Mouse (Mus musculus) heart, adult 2 months (tissue): ENCODE results near the gene Zfp704. TPM values are rescaled to one million over a fixed set of nuclear protein-coding genes. Genes with fewer than 3 reads are reported as not detected.

Experiments used
- DNase-seq, 2 experiments: peaks; one replicate each; pipeline ENCODE4 v3.0.0; 2021
- H3K27ac ChIP-seq: fragments of 200-600 bp; 2 replicates; pipeline ENCODE4 v1.8.1; 2022
- H3K27me3 ChIP-seq: fragments of 200-500 bp; 2 replicates; pipeline ENCODE4 v1.6.1; 2012; ENCODE audit warnings: mild to moderate bottlenecking, low read length, inconsistent platforms, mixed read lengths; ENCODE audit not compliant: control insufficient read depth, insufficient read depth
- H3K36me3 ChIP-seq: fragments of 200-500 bp; 2 replicates; pipeline ENCODE4 v1.6.1; 2012; ENCODE audit warnings: low read length, inconsistent platforms; ENCODE audit not compliant: control insufficient read depth, insufficient read depth
- H3K4me1 ChIP-seq: fragments of 200-500 bp; 2 replicates; pipeline ENCODE4 v1.6.1; 2011; ENCODE audit warnings: low read length; ENCODE audit not compliant: control insufficient read depth, insufficient read depth
- H3K4me3 ChIP-seq: fragments of 200-600 bp; 2 replicates; pipeline ENCODE4 v1.8.1; 2022
- H3K79me2 ChIP-seq: fragments of 200-500 bp; replicated peaks from 2 replicates; pipeline ENCODE4 v1.6.1; 2012; ENCODE audit warnings: mild to moderate bottlenecking, inconsistent platforms, low read length, moderate library complexity, mixed read lengths; ENCODE audit not compliant: control insufficient read depth, insufficient read depth
- H3K9ac ChIP-seq: fragments of 200-500 bp; 2 replicates; pipeline ENCODE4 v1.6.1; 2012; ENCODE audit warnings: low read depth, mild to moderate bottlenecking, control low read depth, inconsistent platforms, low read length, mixed read lengths
- CTCF ChIP-seq: fragments of 200-600 bp; IDR thresholded peaks from 2 replicates; pipeline ENCODE4 v1.8.1; 2022; ENCODE audit warnings: antibody characterized with exemption, mild to moderate bottlenecking, moderate library complexity
- EP300 ChIP-seq: fragments of 200-500 bp; IDR thresholded peaks from 2 replicates; pipeline ENCODE4 v1.6.1; 2011; ENCODE audit warnings: low read depth, low read length, control low read depth; ENCODE audit not compliant: insufficient read depth
- POLR2A ChIP-seq: fragments of 200-500 bp; IDR thresholded peaks from 2 replicates; pipeline ENCODE4 v1.6.1; 2011; ENCODE audit warnings: mild to moderate bottlenecking, low read depth, low read length, control low read depth; ENCODE audit not compliant: insufficient read depth
- WGBS: fragments of 180-500 bp; shearing (Covaris S2); methylation state at CpG from one replicate; pipeline ENCODE4 v1.1.7; 2018; 5-methylcytosine and 5-hydroxymethylcytosine counted together
- intact Hi-C: fragments of 180-260 bp; cut with DNase I; formaldehyde crosslinking; loops from one replicate; pipeline ENCODE4 v1.15.1; 2025
- polyA plus RNA-seq: library from polyadenylated mRNA; depleted of rRNA; stranded (reverse); fragments of >200 nt; gene quantifications from 2 replicates; pipeline ENCODE4 v1.2.3, GENCODE M21; 2012
- total RNA-seq, 2 experiments: library from RNA; stranded (reverse); gene quantifications; 2 replicates each; pipeline ENCODE4 v1.2.3; 2021

Gene Zfp704
- total and polyA plus RNA-seq, 3 experiments = 3.3 to 14.2 (median 13.4) TPM

DNA sequence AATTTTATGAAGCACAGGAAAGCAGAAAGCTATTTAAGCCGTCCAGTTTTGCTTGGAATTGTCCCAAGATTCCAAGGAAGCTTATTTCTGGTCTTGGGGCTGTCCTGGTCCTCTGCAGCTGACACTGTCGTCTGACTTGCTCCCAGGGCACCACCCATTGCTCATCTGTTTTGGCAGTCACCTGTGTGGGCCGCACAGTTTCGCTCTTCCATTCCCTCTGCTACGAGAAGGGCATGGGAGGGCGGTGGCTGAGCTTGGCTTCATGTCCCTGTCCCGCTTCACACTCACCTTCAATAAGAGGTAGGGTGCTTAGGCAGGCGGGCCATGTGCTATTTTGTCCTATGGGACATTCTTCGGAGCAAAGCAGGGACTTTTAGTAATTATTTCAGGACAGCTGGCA is 204.5 kb downstream of the Zfp704 start:
- Histone ChIP-seq H3K4me3 (no peak overlapping the region), H3K27ac (peak overlapping the region; percentile 57), H3K79me2 (no peaks in the 10 kb centered on the region), H3K36me3 (peaks cover 4% of the 10 kb centered on the region), H3K27me3 (no peaks in the 10 kb centered on the region), H3K9ac (no peak overlapping the region), H3K4me1 (peaks cover 19% of the 10 kb centered on the region)
- intact Hi-C loops = loop anchor here (10.0 kb wide), 1 partner anchor 539 kb away; no protein-coding TSS in a partner anchor
- no peak for TF ChIP-seq EP300
- no peak for TF ChIP-seq POLR2A
- peak; percentile 59 to 61 for DNase-seq
- WGBS = 23% methylated on average over 9 of the region's 9 CpGs

GRCm38 (mm10) chr3:9403255-9404050 is 206.4 kb downstream of the Zfp704 start:
- 51% methylated on average over 5 of the region's 5 CpGs for WGBS
- Histone ChIP-seq H3K9ac (no peak overlapping the region), H3K4me1 (peaks cover 19% of the 10 kb centered on the region), H3K27me3 (no peaks in the 10 kb centered on the region), H3K36me3 (peaks cover 4% of the 10 kb centered on the region), H3K4me3 (no peak overlapping the region), H3K27ac (no peak overlapping the region), H3K79me2 (no peaks in the 10 kb centered on the region)
- TF ChIP-seq POLR2A = no peak
- TF ChIP-seq EP300 = no peak
- TF ChIP-seq CTCF = no peak
- DNase-seq = no peak
- intact Hi-C loops = loop anchor here (5.0 to 10.0 kb wide), 3 partner anchors 189 to 541 kb away; partner anchors contain the start of gene Zfp704

GRCm38 (mm10) chr3:9402836-9403235 is 207.0 kb downstream of the Zfp704 start:
- Histone ChIP-seq H3K9ac (no peak overlapping the region), H3K4me1 (peaks cover 19% of the 10 kb centered on the region), H3K27me3 (no peaks in the 10 kb centered on the region), H3K27ac (no peak overlapping the region), H3K4me3 (no peak overlapping the region), H3K79me2 (no peaks in the 10 kb centered on the region), H3K36me3 (peaks cover 4% of the 10 kb centered on the region)
- peak in 1 of 2 experiments; percentile 46 for DNase-seq
- TF ChIP-seq EP300 (no peak), POLR2A (no peak), CTCF (no peak)
- intact Hi-C loops = loop anchor here (5.0 to 10.0 kb wide), 3 partner anchors 189 to 542 kb away; partner anchors contain the start of gene Zfp704
- WGBS = 34% methylated on average over 5 of the region's 5 CpGs

DNA sequence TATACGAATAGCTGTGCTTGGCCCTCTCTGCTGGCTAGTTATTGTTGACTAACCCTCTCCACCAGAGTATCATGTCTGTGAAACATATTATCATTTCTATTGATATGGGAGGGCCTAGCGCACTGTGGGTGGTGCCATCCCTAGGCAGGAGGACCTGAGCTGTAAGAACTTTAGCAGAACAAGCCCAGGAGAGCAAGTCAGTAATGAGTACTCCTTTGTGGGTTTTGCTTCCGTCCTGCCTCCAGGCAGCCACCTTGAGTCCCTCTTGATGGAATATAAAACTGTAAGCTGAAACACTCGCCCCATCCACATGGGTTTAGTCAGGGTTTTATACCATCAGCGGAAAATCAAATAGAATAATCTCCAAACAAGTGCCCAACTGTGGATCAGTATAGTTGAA is 207.5 kb downstream of the Zfp704 start:
- WGBS = 80% methylated on average over 5 of the region's 5 CpGs
- no peaks in the 10 kb centered on the region for H3K79me2 ChIP-seq
- H3K4me3 ChIP-seq = no peak overlapping the region
- TF ChIP-seq CTCF = no peak
- H3K4me1 ChIP-seq = peaks cover 16% of the 10 kb centered on the region
- no peaks in the 10 kb centered on the region for H3K27me3 ChIP-seq
- no peak overlapping the region for H3K9ac ChIP-seq
- H3K36me3 ChIP-seq = peaks cover 4% of the 10 kb centered on the region
- intact Hi-C loops = loop anchor here (5.0 to 10.0 kb wide), 3 partner anchors 190 to 542 kb away; partner anchors contain the start of gene Zfp704
- DNase-seq = no peak
- H3K27ac ChIP-seq = no peak overlapping the region

DNA sequence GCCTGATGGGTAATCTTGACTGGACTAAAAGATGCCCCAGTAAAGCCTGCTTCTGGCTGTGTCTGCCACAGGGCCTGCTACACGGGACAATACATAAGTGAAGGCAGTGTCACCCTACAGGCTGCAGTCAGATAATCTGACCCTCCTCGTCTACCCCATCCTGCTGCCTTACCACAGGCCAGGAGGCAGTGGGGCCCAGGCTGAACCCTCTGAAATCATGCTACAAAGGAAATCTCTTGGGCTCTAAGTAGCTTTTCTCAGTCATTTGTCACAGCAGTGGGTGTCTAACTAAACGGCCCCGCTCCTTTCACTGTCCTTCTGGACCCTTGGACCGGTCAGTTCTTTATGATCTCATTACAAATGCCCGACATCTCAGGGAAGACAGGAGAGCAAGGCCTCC is 208.2 kb downstream of the Zfp704 start:
- Histone ChIP-seq H3K27me3 (no peaks in the 10 kb centered on the region), H3K4me1 (peaks cover 13% of the 10 kb centered on the region), H3K36me3 (peaks cover 1% of the 10 kb centered on the region), H3K4me3 (no peak overlapping the region), H3K9ac (no peak overlapping the region), H3K79me2 (no peaks in the 10 kb centered on the region), H3K27ac (no peak overlapping the region)
- TF ChIP-seq POLR2A (no peak), CTCF (no peak), EP300 (no peak)
- no peak for DNase-seq
- intact Hi-C loops = loop anchor here (2.0 to 10.0 kb wide), 4 partner anchors 39 to 543 kb away; partner anchors contain the start of gene Zfp704
- 86% methylated on average over 6 of the region's 6 CpGs for WGBS

GRCm38 (mm10) chr3:9400886-9401221 is 209.0 kb downstream of the Zfp704 start:
- intact Hi-C loops = loop anchor here (1.0 to 10.0 kb wide), 6 partner anchors 40 to 544 kb away; partner anchors contain the start of gene Zfp704
- no peak for DNase-seq
- TF ChIP-seq EP300 (no peak), POLR2A (no peak), CTCF (no peak)
- Histone ChIP-seq H3K4me3 (no peak overlapping the region), H3K27ac (peak overlapping the region; percentile 31; the same call in 1 of the 2 replicates), H3K4me1 (peaks cover 8% of the 10 kb centered on the region), H3K79me2 (no peaks in the 10 kb centered on the region), H3K27me3 (no peaks in the 10 kb centered on the region), H3K36me3 (no peaks in the 10 kb centered on the region; the same call in none of the 2 replicates), H3K9ac (0 out of 2 replicates have a peak overlapping the region, but pooled peaks have one; percentile 45)
- WGBS = 25% methylated on average over 3 of the region's 3 CpGs
